Mouse (Mus musculus): ENCODE results near the gene Rasd1. TPM values are rescaled to one million over a fixed set of nuclear protein-coding genes. Genes with fewer than 3 reads are reported as not detected.

The Rasd1 gene
- 1.2 and 2.2 TPM in 2 replicates for polyA plus RNA-seq (2015; fragmentation: Nextera tagmentation; extraction: Ambion mirVana)

GRCm38 (mm10) chr11:59964818-59965217, at the start of gene Rasd1:
Gene Rasd1 (minus strand): TSS chr11:59964944.
- peaks cover 17% of the 10 kb centered on the region for H3K36me3 ChIP-seq
- H3K9me3 ChIP-seq (replicated peaks) = no peaks in the 10 kb centered on the region
- H3K4me3 ChIP-seq (replicated peaks) = peak within 1 kb of the TSS; percentile 42
- H3K4me1 ChIP-seq = peaks cover 28% of the 10 kb centered on the region
- no peak within 1 kb of the TSS; the same call in 1 of the 2 replicates for H3K27ac ChIP-seq (replicated peaks)
- WGBS = under 1% methylated on average over 28 of the region's 28 CpGs
- H3K27me3 ChIP-seq (replicated peaks) = peaks cover 30% of the 10 kb centered on the region
- H3K9ac ChIP-seq (replicated peaks) = peak within 1 kb of the TSS; percentile 36
- ATAC-seq (ENCODE audit: low FRiP score) = peak; percentile 67; the same call in 1 of the 2 replicates
- peak within 1 kb of the TSS; percentile 87 for H3K4me2 ChIP-seq

GRCm38 (mm10) chr11:60011516-60011915, 46.8 kb upstream of the Rasd1 start:
- Histone ChIP-seq H3K9me3 (replicated peaks) (no peaks in the 10 kb centered on the region), H3K27ac (replicated peaks) (no peak overlapping the region), H3K36me3 (no peaks in the 10 kb centered on the region), H3K4me2 (no peak overlapping the region), H3K9ac (replicated peaks) (no peak overlapping the region), H3K4me3 (replicated peaks) (no peak overlapping the region), H3K4me1 (0 out of 2 replicates have a peak, but pooled peaks cover 8% of the 10 kb centered on the region), H3K27me3 (replicated peaks) (no peaks in the 10 kb centered on the region)
- 88% methylated on average over 3 of the region's 3 CpGs for WGBS
- no peak for ATAC-seq (ENCODE audit: low FRiP score)

GRCm38 (mm10) chr11:60009451-60009850, 44.7 kb upstream of the Rasd1 start:
- H3K4me3 ChIP-seq (replicated peaks) = no peak overlapping the region
- peak overlapping the region; percentile 23; the same call in 1 of the 2 replicates for H3K27ac ChIP-seq (replicated peaks)
- WGBS = 40% methylated on average over 3 of the region's 3 CpGs
- H3K4me2 ChIP-seq = no peak overlapping the region
- H3K36me3 ChIP-seq = no peaks in the 10 kb centered on the region
- no peaks in the 10 kb centered on the region for H3K27me3 ChIP-seq (replicated peaks)
- H3K9me3 ChIP-seq (replicated peaks) = no peaks in the 10 kb centered on the region
- H3K4me1 ChIP-seq = 0 out of 2 replicates have a peak, but pooled peaks cover 8% of the 10 kb centered on the region
- ATAC-seq (ENCODE audit: low FRiP score) = peak; percentile 35; the same call in 1 of the 2 replicates
- no peak overlapping the region for H3K9ac ChIP-seq (replicated peaks)

- 85% methylated on average over 3 of the region's 3 CpGs for WGBS
- Histone ChIP-seq H3K27me3 (replicated peaks) (no peaks in the 10 kb centered on the region), H3K4me1 (0 out of 2 replicates have a peak, but pooled peaks cover 8% of the 10 kb centered on the region), H3K9ac (replicated peaks) (no peak overlapping the region), H3K4me2 (no peak overlapping the region), H3K9me3 (replicated peaks) (no peaks in the 10 kb centered on the region), H3K36me3 (no peaks in the 10 kb centered on the region), H3K27ac (replicated peaks) (no peak overlapping the region), H3K4me3 (replicated peaks) (no peak overlapping the region)
- ATAC-seq (ENCODE audit: low FRiP score) = no peak
These were observed 41.1 kb upstream of the Rasd1 start for GRCm38 (mm10) chr11:60005866-60006265.

GRCm38 (mm10) chr11:60004716-60005115, 40.0 kb upstream of the Rasd1 start:
- Histone ChIP-seq H3K36me3 (no peaks in the 10 kb centered on the region), H3K27ac (replicated peaks) (no peak overlapping the region), H3K4me3 (replicated peaks) (no peak overlapping the region), H3K4me1 (0 out of 2 replicates have a peak, but pooled peaks cover 7% of the 10 kb centered on the region), H3K27me3 (replicated peaks) (no peaks in the 10 kb centered on the region), H3K9me3 (replicated peaks) (no peaks in the 10 kb centered on the region), H3K4me2 (no peak overlapping the region), H3K9ac (replicated peaks) (no peak overlapping the region)
- ATAC-seq (ENCODE audit: low FRiP score) = no peak
- WGBS = 72% methylated on average over 6 of the region's 6 CpGs

GRCm38 (mm10) chr11:60003811-60004210, 39.1 kb upstream of the Rasd1 start:
- no peaks in the 10 kb centered on the region for H3K36me3 ChIP-seq
- WGBS = 85% methylated on average over 8 of the region's 8 CpGs
- H3K27me3 ChIP-seq (replicated peaks) = no peaks in the 10 kb centered on the region
- H3K4me2 ChIP-seq = no peak overlapping the region
- H3K4me3 ChIP-seq (replicated peaks) = no peak overlapping the region
- no peak overlapping the region for H3K27ac ChIP-seq (replicated peaks)
- no peaks in the 10 kb centered on the region for H3K4me1 ChIP-seq
- no peak overlapping the region for H3K9ac ChIP-seq (replicated peaks)
- no peaks in the 10 kb centered on the region for H3K9me3 ChIP-seq (replicated peaks)
- no peak for ATAC-seq (ENCODE audit: low FRiP score)

GRCm38 (mm10) chr11:60001231-60001980, 36.7 kb upstream of the Rasd1 start:
- Histone ChIP-seq H3K9ac (replicated peaks) (no peak overlapping the region), H3K27me3 (replicated peaks) (no peaks in the 10 kb centered on the region), H3K27ac (replicated peaks) (no peak overlapping the region), H3K4me2 (no peak overlapping the region), H3K4me3 (replicated peaks) (no peak overlapping the region), H3K36me3 (no peaks in the 10 kb centered on the region), H3K4me1 (no peaks in the 10 kb centered on the region), H3K9me3 (replicated peaks) (no peaks in the 10 kb centered on the region)
- no peak for ATAC-seq (ENCODE audit: low FRiP score)
- WGBS = 87% methylated on average over 5 of the region's 5 CpGs

- H3K4me3 ChIP-seq (replicated peaks) = no peak overlapping the region
- no peak overlapping the region for H3K4me2 ChIP-seq
- ATAC-seq (ENCODE audit: low FRiP score) = no peak
- 71% methylated on average over 9 of the region's 9 CpGs for WGBS
- no peak overlapping the region for H3K9ac ChIP-seq (replicated peaks)
- no peaks in the 10 kb centered on the region for H3K27me3 ChIP-seq (replicated peaks)
- H3K36me3 ChIP-seq = no peaks in the 10 kb centered on the region
- H3K27ac ChIP-seq (replicated peaks) = no peak overlapping the region
- no peaks in the 10 kb centered on the region for H3K9me3 ChIP-seq (replicated peaks)
- H3K4me1 ChIP-seq = no peaks in the 10 kb centered on the region
These were observed 29.6 kb upstream of the Rasd1 start for GRCm38 (mm10) chr11:59994318-59994717.

- no peaks in the 10 kb centered on the region for H3K4me1 ChIP-seq
- ATAC-seq (ENCODE audit: low FRiP score) = no peak
- 76% methylated on average over 8 of the region's 8 CpGs for WGBS
These were observed 26.6 kb upstream of the Rasd1 start for GRCm38 (mm10) chr11:59991365-59991764.

GRCm38 (mm10) chr11:59989406-59989805, 24.7 kb upstream of the Rasd1 start:
- Histone ChIP-seq H3K4me1 (no peaks in the 10 kb centered on the region), H3K9ac (replicated peaks) (no peak overlapping the region), H3K4me2 (no peak overlapping the region), H3K27me3 (replicated peaks) (no peaks in the 10 kb centered on the region), H3K9me3 (replicated peaks) (no peaks in the 10 kb centered on the region), H3K27ac (replicated peaks) (no peak overlapping the region), H3K4me3 (replicated peaks) (no peak overlapping the region), H3K36me3 (no peaks in the 10 kb centered on the region)
- 84% methylated on average over 1 of the region's 1 CpGs for WGBS
- ATAC-seq (ENCODE audit: low FRiP score) = no peak

More at GRCm38 (mm10) chr11:59991365-59991764, 26.6 kb upstream of the Rasd1 start:
- Histone ChIP-seq H3K9ac (replicated peaks) (no peak overlapping the region), H3K27me3 (replicated peaks) (no peaks in the 10 kb centered on the region), H3K4me3 (replicated peaks) (no peak overlapping the region), H3K9me3 (replicated peaks) (no peaks in the 10 kb centered on the region), H3K27ac (replicated peaks) (no peak overlapping the region), H3K36me3 (no peaks in the 10 kb centered on the region), H3K4me2 (no peak overlapping the region)

GRCm38 (mm10) chr11:59977831-59978230, 13.1 kb upstream of the Rasd1 start:
- no peaks in the 10 kb centered on the region for H3K36me3 ChIP-seq
- no peaks in the 10 kb centered on the region; the same call in 1 of the 2 replicates for H3K4me1 ChIP-seq
- H3K4me2 ChIP-seq = no peak overlapping the region
- H3K9me3 ChIP-seq (replicated peaks) = no peaks in the 10 kb centered on the region
- H3K27me3 ChIP-seq (replicated peaks) = no peaks in the 10 kb centered on the region
- no peak overlapping the region for H3K27ac ChIP-seq (replicated peaks)
- ATAC-seq (ENCODE audit: low FRiP score) = no peak
- WGBS = 78% methylated on average over 5 of the region's 5 CpGs
- H3K9ac ChIP-seq (replicated peaks) = no peak overlapping the region
- no peak overlapping the region for H3K4me3 ChIP-seq (replicated peaks)

- no peak overlapping the region for H3K4me3 ChIP-seq (replicated peaks)
- H3K27me3 ChIP-seq (replicated peaks) = no peaks in the 10 kb centered on the region
- H3K4me2 ChIP-seq = no peak overlapping the region
- no peak overlapping the region for H3K9ac ChIP-seq (replicated peaks)
- H3K27ac ChIP-seq (replicated peaks) = no peak overlapping the region
- H3K4me1 ChIP-seq = no peaks in the 10 kb centered on the region; the same call in 1 of the 2 replicates
- no peak for ATAC-seq (ENCODE audit: low FRiP score)
- WGBS = 29% methylated on average over 10 of the region's 10 CpGs
- no peaks in the 10 kb centered on the region for H3K9me3 ChIP-seq (replicated peaks)
- no peaks in the 10 kb centered on the region for H3K36me3 ChIP-seq
These were observed 10.5 kb upstream of the Rasd1 start for GRCm38 (mm10) chr11:59975241-59975640.
